Mouse (Mus musculus) layer of hippocampus, postnatal 36 days (tissue): ENCODE data around the gene Pcdh8. TPM values are rescaled to one million over a fixed set of nuclear protein-coding genes. Genes with fewer than 3 reads are reported as not detected.

Experiments
- DNase-seq, 2 experiments: peaks; one replicate each; pipeline ENCODE4 v3.0.0; 2022
- microRNA-seq, 2 experiments: library from miRNA; unstranded; fragments of <30 nt; microRNA quantifications; one replicate each; pipeline ENCODE4 v1.2.0; 2021
- total RNA-seq, 2 experiments: library from RNA; stranded (reverse); gene quantifications; 2 replicates each; pipeline ENCODE4 v1.2.3; 2021

Pcdh8 gene
- total RNA-seq, 2 experiments from 2014 or later: 65.7 to 84.7 TPM

DNA sequence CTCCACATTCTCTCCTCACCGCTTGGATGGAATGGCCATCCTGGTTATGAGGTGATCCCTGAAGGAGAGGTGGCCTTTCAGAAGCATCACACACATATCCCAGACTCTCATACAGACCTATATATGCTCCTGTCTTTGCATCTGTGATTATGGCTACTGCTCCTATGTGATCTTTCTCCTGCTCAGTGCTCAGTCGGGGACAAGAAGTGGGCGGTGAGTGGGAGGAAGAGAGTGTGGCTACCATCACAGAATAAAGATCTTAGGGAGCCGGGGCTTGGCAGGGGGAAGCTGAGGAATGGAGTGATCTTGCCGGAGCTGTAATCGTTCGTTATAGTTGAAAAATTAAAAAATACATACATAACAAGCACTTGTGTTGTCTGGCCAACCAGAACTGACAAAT is 17.4 kb downstream of the Pcdh8 start:
- no peak for DNase-seq

GRCm38 (mm10) chr14:79740515-79740914 is 30.6 kb downstream of the Pcdh8 start:
- no peak for DNase-seq

DNA sequence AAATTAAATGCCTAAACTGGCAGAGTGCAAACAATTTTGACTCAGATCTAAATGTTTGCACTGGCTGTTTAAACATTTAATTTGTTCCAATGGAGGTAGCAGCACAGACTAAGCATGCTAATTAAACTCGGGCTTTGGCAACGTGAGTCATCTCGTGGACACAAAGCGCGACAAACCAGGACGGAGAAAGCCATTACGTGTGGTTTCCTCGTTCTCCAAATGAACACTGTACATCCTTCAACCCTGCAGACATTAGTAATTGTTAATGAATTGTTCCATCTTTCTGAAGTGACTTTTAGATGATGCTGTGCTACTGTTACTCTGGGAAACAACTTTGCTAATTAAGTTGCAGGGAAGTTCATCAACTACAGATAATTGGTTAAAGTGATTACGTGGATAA is 32.7 kb downstream of the Pcdh8 start:
- no peak for DNase-seq

- no peak for DNase-seq
Observed at GRCm38 (mm10) chr14:79737642-79738379, 33.3 kb downstream of the Pcdh8 start.

DNA sequence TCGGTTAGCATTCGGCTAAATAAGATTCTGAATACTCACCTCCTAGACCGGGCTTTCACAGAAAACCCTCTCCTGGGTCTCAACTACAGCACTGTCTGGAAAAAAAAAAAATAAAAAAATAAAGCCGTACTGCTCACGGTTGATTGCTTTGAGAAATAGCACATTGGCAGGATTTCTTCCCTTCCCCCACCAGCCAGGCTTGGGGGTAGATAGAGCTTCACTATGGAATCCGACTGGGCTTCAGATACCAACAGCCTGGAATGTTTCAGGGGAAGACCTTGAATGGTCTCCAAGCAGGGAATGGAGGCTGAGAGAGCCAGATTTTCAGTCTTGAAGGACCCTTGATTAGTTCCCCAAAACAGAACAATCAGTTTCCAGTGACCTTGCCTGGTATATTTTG is 34.3 kb downstream of the Pcdh8 start:
- DNase-seq: no peak

- no peak for DNase-seq
Observed at GRCm38 (mm10) chr14:79733501-79733900, 37.6 kb downstream of the Pcdh8 start.

- no peak for DNase-seq
Observed at GRCm38 (mm10) chr14:79728811-79729210, 42.3 kb downstream of the Pcdh8 start.

DNA sequence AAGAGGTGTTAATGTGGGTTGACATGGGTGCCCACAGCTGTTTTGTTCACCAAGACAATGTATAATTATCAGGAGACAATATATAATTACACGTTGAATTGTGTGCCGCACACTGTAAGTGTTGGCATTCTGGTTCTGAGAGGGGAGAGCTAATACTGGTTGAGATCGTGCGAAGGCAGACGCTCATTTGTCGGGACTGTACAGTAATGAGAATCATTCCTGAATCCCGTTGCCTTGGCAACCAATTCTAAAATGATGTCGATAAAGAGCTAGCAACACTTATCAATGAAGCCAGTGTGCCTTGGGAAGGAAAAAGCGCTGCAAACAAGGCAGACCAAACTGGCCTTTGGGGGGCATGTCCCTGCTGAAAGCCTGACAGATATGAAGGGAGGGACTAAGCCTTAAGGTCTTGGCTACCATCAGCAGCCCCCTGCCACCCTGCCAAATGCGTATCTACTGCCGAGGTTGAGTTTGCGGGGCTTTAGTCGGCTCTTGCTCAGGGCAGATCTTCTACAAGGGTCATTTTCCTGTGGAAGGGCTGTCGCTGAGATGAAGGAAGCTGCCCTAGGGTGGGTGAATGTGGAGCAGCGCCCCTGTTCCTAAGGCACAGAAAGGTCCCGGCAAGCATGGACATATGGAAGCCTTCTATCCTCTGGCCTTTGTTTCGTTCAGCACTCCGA is 47.0 kb downstream of the Pcdh8 start:
- DNase-seq: peak; percentile 28 to 29

DNA sequence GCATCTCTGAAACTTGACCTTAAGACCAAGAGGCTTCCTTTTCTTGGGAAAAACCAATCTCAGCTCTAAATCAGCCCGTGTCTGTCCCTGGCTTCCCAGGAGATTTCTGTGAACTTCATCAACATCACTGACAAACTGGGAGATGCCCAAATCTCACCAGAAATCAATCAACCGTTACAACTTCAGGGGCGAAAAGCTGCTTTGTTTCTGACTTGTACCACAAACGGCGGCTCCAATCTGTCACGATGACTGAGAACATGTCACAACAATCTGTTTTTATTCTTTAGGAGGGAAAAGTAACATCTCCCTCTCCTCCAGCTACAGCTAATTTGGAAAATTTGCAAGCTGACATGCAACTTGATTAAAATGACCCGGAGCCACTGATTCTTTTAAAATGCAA is 48.9 kb downstream of the Pcdh8 start:
- DNase-seq: peak in 1 of 2 experiments; percentile 47

Small RNA genes within 50 kb of the gene (microRNA-seq; reads per million reads assigned to microRNA genes)
- gene Mir759: 0 reads per million in 2 experiments

Other genes with a start within 250 kb of the Pcdh8 start
- gene Sugt1, start 183.6 kb downstream of the Pcdh8 start, total RNA-seq: 10 to 100 TPM; 81.6 to 96.0 TPM
- 1 to 10 TPM; 1.3 to 1.5 TPM for gene Cnmd, start 109.1 kb downstream of the Pcdh8 start, total RNA-seq
- gene Olfm4, start 212.8 kb upstream of the Pcdh8 start, total RNA-seq: 1 to 10 TPM; 2.6 to 4.9 TPM